Mouse (Mus musculus): ENCODE measurements at regions not wholly inside any gene's neighbourhood (a gene's known extent, or its start where the extent isn't known, plus 50 kb on each side); places are given as distances from the start of the nearest gene placed in this dataset.
A peak's percentile ranks its signal among the peaks of the same experiment; 100 is the strongest.

DNA sequence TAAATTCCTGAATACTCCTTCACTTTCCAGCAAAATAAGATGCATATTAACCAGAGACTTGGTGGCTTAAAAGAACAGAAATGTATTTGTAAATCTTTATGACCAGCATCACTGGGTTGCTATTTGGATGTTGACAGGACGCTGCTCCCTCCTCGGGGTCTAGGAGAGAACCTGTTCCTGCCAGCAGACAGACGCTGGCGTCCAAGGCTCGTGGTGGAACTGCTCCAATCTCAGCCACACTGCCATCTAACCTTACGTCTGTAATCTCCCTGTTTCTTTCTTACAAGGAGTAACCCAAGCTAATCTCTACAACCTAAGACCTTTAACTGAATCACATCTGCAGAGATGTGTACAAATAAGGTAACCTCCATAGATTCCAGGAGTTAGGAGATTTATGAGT is 70.1 kb upstream of the Acbd6 start:
- no peak for DNase-seq
- H3K4me3 ChIP-seq (ENCODE audit: low read depth, low read length), result no peak overlapping the region
- H3K9ac ChIP-seq, result no peak overlapping the region
- no peaks in the 10 kb centered on the region for H3K36me3 ChIP-seq (ENCODE audit: insufficient read depth)
- H3K4me2 ChIP-seq (ENCODE audit: low read depth), result no peak overlapping the region
- H3K27ac ChIP-seq (ENCODE audit: low read depth, low read length), result no peak overlapping the region
- 69% methylated on average over 6 of the region's 6 CpGs for WGBS
- H3K4me1 ChIP-seq (ENCODE audit: insufficient read depth), result peaks cover 22% of the 10 kb centered on the region
- no peak for ATAC-seq
- no peaks in the 10 kb centered on the region for H3K27me3 ChIP-seq (ENCODE audit: insufficient read depth, low read length)
- no peaks in the 10 kb centered on the region for H3K9me3 ChIP-seq (ENCODE audit: low read length)
- no peak for TF ChIP-seq CTCF (IDR thresholded peaks at IDR 0.05; ENCODE audit: low read depth)

GRCm38 (mm10) chr1:155488966-155489661 is 68.8 kb upstream of the Acbd6 start:
- Histone ChIP-seq H3K9me3 (ENCODE audit: low read length) (no peaks in the 10 kb centered on the region), H3K27me3 (ENCODE audit: insufficient read depth, low read length) (no peaks in the 10 kb centered on the region), H3K27ac (ENCODE audit: low read depth, low read length) (peak overlapping the region; percentile 81), H3K9ac (peak overlapping the region; percentile 22; the same call in 1 of the 2 replicates), H3K4me3 (ENCODE audit: low read depth, low read length) (no peak overlapping the region), H3K36me3 (ENCODE audit: insufficient read depth) (no peaks in the 10 kb centered on the region), H3K4me2 (ENCODE audit: low read depth) (peak overlapping the region; percentile 14; the same call in 1 of the 2 replicates), H3K4me1 (ENCODE audit: insufficient read depth) (peaks cover 22% of the 10 kb centered on the region)
- ATAC-seq (peak; percentile 85), DNase-seq (peak; percentile 85)
- 36% methylated on average over 11 of the region's 11 CpGs for WGBS
- no peak for TF ChIP-seq CTCF (IDR thresholded peaks at IDR 0.05; ENCODE audit: low read depth)

DNA sequence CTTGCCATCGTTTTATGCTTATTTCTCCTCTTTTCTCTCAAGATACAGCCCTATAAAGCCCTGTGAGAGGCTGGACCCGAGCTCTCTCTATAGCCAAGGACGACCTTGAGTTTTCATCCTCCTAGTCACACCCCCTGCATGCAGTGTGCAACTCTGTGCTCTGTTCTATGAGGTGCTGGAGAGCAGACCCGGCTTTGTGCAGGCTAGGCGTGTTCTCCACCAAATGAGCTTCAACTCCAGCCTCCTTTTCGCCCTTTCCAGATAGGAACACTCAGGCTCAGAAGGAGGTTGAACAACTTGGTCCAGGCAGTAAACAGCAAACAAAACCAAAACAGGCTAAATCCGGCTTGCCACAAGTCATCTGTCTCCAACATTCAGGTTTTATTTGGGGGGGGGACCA is 67.8 kb upstream of the Acbd6 start:
- Histone ChIP-seq H3K4me1 (ENCODE audit: insufficient read depth) (peaks cover 22% of the 10 kb centered on the region), H3K4me3 (ENCODE audit: low read depth, low read length) (no peak overlapping the region), H3K27ac (ENCODE audit: low read depth, low read length) (peak overlapping the region; percentile 81), H3K36me3 (ENCODE audit: insufficient read depth) (no peaks in the 10 kb centered on the region), H3K9me3 (ENCODE audit: low read length) (no peaks in the 10 kb centered on the region), H3K27me3 (ENCODE audit: insufficient read depth, low read length) (no peaks in the 10 kb centered on the region), H3K4me2 (ENCODE audit: low read depth) (no peak overlapping the region), H3K9ac (no peak overlapping the region)
- DNase-seq, result no peak
- TF ChIP-seq CTCF (IDR thresholded peaks at IDR 0.05; ENCODE audit: low read depth), result no peak
- WGBS, result 55% methylated on average over 7 of the region's 7 CpGs
- no peak for ATAC-seq

DNA sequence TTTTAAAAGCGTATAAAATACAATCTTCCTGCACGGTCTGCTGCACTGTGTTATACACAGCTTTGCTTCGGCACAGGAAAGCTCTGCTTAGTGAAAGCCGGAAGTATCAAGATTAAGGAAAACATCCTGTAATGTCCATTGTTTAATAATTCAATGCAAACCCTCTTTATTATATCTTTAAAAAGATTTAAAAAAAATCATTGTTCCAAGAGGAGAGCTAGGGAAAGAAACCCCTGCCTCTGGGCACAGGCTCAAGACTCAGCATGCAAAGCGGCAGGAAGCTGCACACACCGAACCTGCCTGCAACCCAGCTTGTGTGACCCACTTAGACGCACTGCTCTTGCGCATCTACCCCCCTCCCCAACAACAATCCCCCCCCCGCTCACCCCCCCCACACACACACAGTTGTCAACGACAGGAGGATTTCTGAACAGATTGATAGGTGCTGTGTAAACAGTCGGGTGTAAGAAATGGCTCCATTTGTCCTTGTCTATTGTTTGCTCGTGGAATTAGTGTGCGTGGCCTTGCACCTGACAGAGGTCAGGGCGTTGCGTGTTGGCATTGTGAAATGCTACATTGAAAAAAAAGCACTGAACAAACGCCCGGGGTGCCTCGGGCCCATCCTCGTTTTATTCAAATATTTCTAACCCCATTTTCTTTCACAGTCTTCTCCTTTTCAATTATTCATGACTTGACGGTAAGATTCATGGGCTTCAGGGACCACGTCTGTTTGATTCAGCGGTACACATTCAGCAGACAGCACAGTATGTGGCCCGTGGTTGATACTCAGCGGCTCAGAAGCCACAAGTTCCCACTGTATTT is 66.5 kb upstream of the Acbd6 start:
- Histone ChIP-seq H3K4me1 (ENCODE audit: insufficient read depth) (peaks cover 22% of the 10 kb centered on the region), H3K4me2 (ENCODE audit: low read depth) (peak overlapping the region; percentile 37), H3K27ac (ENCODE audit: low read depth, low read length) (peak overlapping the region; percentile 64), H3K9ac (peak overlapping the region; percentile 18; the same call in 1 of the 2 replicates), H3K36me3 (ENCODE audit: insufficient read depth) (no peaks in the 10 kb centered on the region), H3K27me3 (ENCODE audit: insufficient read depth, low read length) (no peaks in the 10 kb centered on the region), H3K4me3 (ENCODE audit: low read depth, low read length) (peak overlapping the region; percentile 16), H3K9me3 (ENCODE audit: low read length) (no peaks in the 10 kb centered on the region)
- 3% methylated on average over 24 of the region's 24 CpGs for WGBS
- peak; percentile 57 for ATAC-seq
- no peak for TF ChIP-seq CTCF (IDR thresholded peaks at IDR 0.05; ENCODE audit: low read depth)
- DNase-seq, result peak; percentile 47

DNA sequence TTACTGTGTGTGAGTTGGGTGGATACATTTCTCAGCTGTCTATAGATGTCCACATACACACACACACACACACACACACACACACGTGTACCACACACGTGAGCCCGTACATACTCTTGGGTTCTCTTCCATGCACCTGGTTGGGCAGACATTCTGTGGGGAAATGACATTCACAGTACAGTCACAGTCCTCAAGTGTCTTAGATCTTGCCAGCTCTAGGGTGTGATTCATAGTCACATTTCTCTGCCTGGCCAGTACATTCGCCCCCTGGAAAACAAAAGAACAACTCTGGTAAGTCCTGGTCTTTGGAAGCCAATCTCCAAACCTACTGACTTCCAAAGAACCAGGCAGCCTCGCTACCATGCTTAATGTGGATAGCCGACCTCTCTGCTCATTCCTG is 64.6 kb upstream of the Acbd6 start:
- no peak overlapping the region for H3K4me2 ChIP-seq (ENCODE audit: low read depth)
- no peak for DNase-seq
- TF ChIP-seq CTCF (IDR thresholded peaks at IDR 0.05; ENCODE audit: low read depth), result no peak
- no peak overlapping the region for H3K9ac ChIP-seq
- H3K4me3 ChIP-seq (ENCODE audit: low read depth, low read length), result no peak overlapping the region
- H3K36me3 ChIP-seq (ENCODE audit: insufficient read depth), result no peaks in the 10 kb centered on the region
- H3K27ac ChIP-seq (ENCODE audit: low read depth, low read length), result no peak overlapping the region
- no peaks in the 10 kb centered on the region for H3K27me3 ChIP-seq (ENCODE audit: insufficient read depth, low read length)
- 86% methylated on average over 6 of the region's 6 CpGs for WGBS
- peaks cover 22% of the 10 kb centered on the region for H3K4me1 ChIP-seq (ENCODE audit: insufficient read depth)
- no peaks in the 10 kb centered on the region for H3K9me3 ChIP-seq (ENCODE audit: low read length)
- ATAC-seq, result no peak

DNA sequence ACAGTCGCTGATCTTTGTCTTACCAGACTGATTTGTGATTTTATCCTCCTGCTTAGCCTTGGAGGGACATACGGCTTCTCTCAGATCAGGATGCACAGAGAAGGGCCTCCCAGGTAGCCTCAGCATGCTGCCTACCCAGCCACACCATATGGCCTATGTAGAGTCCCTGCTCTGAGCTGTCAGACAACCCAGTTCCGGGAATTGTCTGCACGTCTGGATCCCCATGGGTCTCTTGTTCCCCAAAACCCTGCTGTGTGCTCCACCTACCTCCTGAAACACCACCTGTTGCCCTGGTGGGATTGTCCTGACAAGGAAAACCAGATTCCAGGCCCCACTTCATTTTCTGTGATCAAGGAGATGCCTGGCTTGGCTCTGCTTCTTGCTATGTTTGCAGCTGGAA is 64.1 kb upstream of the Acbd6 start:
- no peak for TF ChIP-seq CTCF (IDR thresholded peaks at IDR 0.05; ENCODE audit: low read depth)
- H3K4me2 ChIP-seq (ENCODE audit: low read depth), result no peak overlapping the region
- H3K4me1 ChIP-seq (ENCODE audit: insufficient read depth), result peaks cover 17% of the 10 kb centered on the region
- 68% methylated on average over 4 of the region's 4 CpGs for WGBS
- no peaks in the 10 kb centered on the region for H3K36me3 ChIP-seq (ENCODE audit: insufficient read depth)
- H3K9ac ChIP-seq, result no peak overlapping the region
- H3K27ac ChIP-seq (ENCODE audit: low read depth, low read length), result no peak overlapping the region
- no peaks in the 10 kb centered on the region for H3K27me3 ChIP-seq (ENCODE audit: insufficient read depth, low read length)
- no peak overlapping the region for H3K4me3 ChIP-seq (ENCODE audit: low read depth, low read length)
- no peaks in the 10 kb centered on the region for H3K9me3 ChIP-seq (ENCODE audit: low read length)
- no peak for ATAC-seq
- no peak for DNase-seq

- no peak for TF ChIP-seq CTCF (IDR thresholded peaks at IDR 0.05; ENCODE audit: low read depth)
- DNase-seq, result no peak
- WGBS, result 86% methylated on average over 2 of the region's 2 CpGs
Observed at GRCm38 (mm10) chr1:155494347-155494746, 63.6 kb upstream of the Acbd6 start.

More at GRCm38 (mm10) chr1:155494347-155494746, 63.6 kb upstream of the Acbd6 start:
- Histone ChIP-seq H3K27me3 (ENCODE audit: insufficient read depth, low read length) (no peaks in the 10 kb centered on the region), H3K9me3 (ENCODE audit: low read length) (no peaks in the 10 kb centered on the region), H3K9ac (no peak overlapping the region), H3K36me3 (ENCODE audit: insufficient read depth) (no peaks in the 10 kb centered on the region), H3K4me2 (ENCODE audit: low read depth) (no peak overlapping the region), H3K4me1 (ENCODE audit: insufficient read depth) (peaks cover 14% of the 10 kb centered on the region; the same call in 1 of the 2 replicates), H3K4me3 (ENCODE audit: low read depth, low read length) (no peak overlapping the region), H3K27ac (ENCODE audit: low read depth, low read length) (no peak overlapping the region)
- ATAC-seq, result no peak
